Mouse (Mus musculus) midbrain, embryonic 16.5 days (tissue): ENCODE measurements around the gene Zfp428. TPM values are rescaled to one million over a fixed set of nuclear protein-coding genes. Genes with fewer than 3 reads are reported as not detected.

Source experiments
- ATAC-seq: fragments of 200-750 bp; cut with Nextera tagmentation; 2 replicates; pipeline ENCODE4 v1.8.0; 2017; ENCODE audit warnings: moderate TSS enrichment
- H3K27ac ChIP-seq: fragments of 300-500 bp; sonication (generic); 2 replicates; pipeline ENCODE4 v1.5.1; 2014; ENCODE audit warnings: mild to moderate bottlenecking, low read length, mixed read lengths
- H3K27me3 ChIP-seq: fragments of 300-500 bp; sonication (generic); 2 replicates; pipeline ENCODE4 v1.6.1; 2014; ENCODE audit warnings: low read depth, low read length, mixed read lengths; ENCODE audit not compliant: control insufficient read depth, insufficient read depth
- H3K36me3 ChIP-seq: fragments of 300-500 bp; sonication (generic); 2 replicates; pipeline ENCODE4 v1.6.1; 2014; ENCODE audit warnings: mild to moderate bottlenecking, low read length, moderate library complexity, mixed read lengths; ENCODE audit not compliant: control insufficient read depth, insufficient read depth
- H3K4me1 ChIP-seq: fragments of 300-500 bp; sonication (generic); 2 replicates; pipeline ENCODE4 v1.6.1; 2014; ENCODE audit warnings: mild to moderate bottlenecking, low read length, mixed read lengths; ENCODE audit not compliant: control insufficient read depth, insufficient read depth
- H3K4me2 ChIP-seq: fragments of 300-500 bp; sonication (generic); 2 replicates; pipeline ENCODE4 v1.6.1; 2014; ENCODE audit warnings: mild to moderate bottlenecking, low read length, mixed read lengths
- H3K4me3 ChIP-seq: fragments of 300-500 bp; sonication (generic); 2 replicates; pipeline ENCODE4 v1.5.1; 2014; ENCODE audit warnings: low read depth, mild to moderate bottlenecking, low read length, moderate library complexity, mixed read lengths
- H3K9ac ChIP-seq: fragments of 300-500 bp; sonication (generic); 2 replicates; pipeline ENCODE4 v1.6.1; 2014; ENCODE audit warnings: low read depth, low read length, mixed read lengths
- H3K9me3 ChIP-seq: fragments of 300-500 bp; sonication (generic); replicated peaks from 2 replicates; pipeline ENCODE4 v1.6.1; 2014; ENCODE audit warnings: mild to moderate bottlenecking, low read length, mixed read lengths; ENCODE audit not compliant: control insufficient read depth, poor library complexity, severe bottlenecking
- WGBS: fragments of 180-500 bp; shearing (Covaris S2); extraction: QIAGEN DNeasy Blood & Tissue Kit; methylation state at CpG from one replicate; pipeline ENCODE4 v1.1.7; 2014; 5-methylcytosine and 5-hydroxymethylcytosine counted together
- polyA plus RNA-seq: library from polyadenylated mRNA; unstranded; fragments of >200 nt; fragmentation: Nextera tagmentation; extraction: Ambion mirVana; gene quantifications from 2 replicates; pipeline ENCODE4 v1.2.1, GENCODE M21; 2015

Gene Zfp428
- polyA plus RNA-seq, 1 experiment from 2014 or later, result 327 TPM

DNA sequence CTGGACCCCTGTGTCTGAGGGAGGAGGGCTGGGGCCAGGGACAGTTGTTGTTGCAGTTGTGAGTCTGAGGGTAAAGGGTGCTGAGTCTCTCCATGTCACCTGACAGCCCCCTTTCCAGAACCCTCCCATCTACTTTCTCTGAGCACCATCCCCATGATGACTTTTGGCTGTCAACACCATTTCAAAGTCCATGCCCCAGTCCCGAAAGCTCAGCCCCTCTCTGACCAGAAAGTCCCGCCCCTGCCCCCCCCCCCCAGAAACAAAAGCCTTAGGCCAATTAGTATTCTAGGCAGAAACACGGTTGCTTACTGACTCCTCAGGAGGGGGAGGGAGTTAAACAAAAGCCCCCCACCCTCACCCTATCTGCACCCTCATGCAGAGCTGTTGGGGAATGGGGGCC is 19.4 kb upstream of the Zfp428 start:
- H3K36me3 ChIP-seq, result no peaks in the 10 kb centered on the region
- peaks cover 47% of the 10 kb centered on the region for H3K4me1 ChIP-seq
- WGBS, result 42% methylated on average over 3 of the region's 3 CpGs
- peak overlapping the region; percentile 72 for H3K9ac ChIP-seq
- no peak for ATAC-seq
- peak overlapping the region; percentile 77 for H3K27ac ChIP-seq
- H3K4me3 ChIP-seq, result no peak overlapping the region; the same call in 1 of the 2 replicates
- no peaks in the 10 kb centered on the region for H3K9me3 ChIP-seq
- H3K27me3 ChIP-seq, result no peaks in the 10 kb centered on the region
- H3K4me2 ChIP-seq, result peak overlapping the region; percentile 67; the same call in 1 of the 2 replicates

DNA sequence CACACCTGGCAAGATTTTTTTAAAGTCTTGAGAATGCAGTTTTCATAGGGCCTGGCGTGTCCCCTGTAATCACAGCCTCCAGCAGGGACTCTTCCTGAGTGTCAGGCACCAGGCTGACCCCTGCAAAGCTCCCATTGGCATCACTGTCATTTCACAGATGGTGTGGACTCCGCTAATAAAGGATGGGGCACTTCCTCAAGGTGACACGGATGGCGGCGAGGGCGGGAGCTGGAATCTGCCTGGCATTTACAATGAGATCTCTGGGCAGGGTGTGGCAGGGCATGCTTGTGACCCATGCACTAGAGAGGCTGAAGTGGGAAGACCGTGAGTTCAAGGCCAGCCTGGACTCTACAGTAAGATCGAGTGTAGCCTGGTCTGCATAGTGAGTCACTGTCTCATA is 18.5 kb upstream of the Zfp428 start:
- ATAC-seq, result no peak
- Histone ChIP-seq H3K4me2 (no peak overlapping the region), H3K27ac (no peak overlapping the region), H3K9ac (no peak overlapping the region), H3K4me3 (no peak overlapping the region), H3K4me1 (peaks cover 42% of the 10 kb centered on the region), H3K27me3 (no peaks in the 10 kb centered on the region), H3K36me3 (no peaks in the 10 kb centered on the region), H3K9me3 (no peaks in the 10 kb centered on the region)
- WGBS, result 86% methylated on average over 8 of the region's 8 CpGs

- ATAC-seq, result 0 out of 2 replicates have a peak, but pooled peaks have one; percentile 5
- Histone ChIP-seq H3K4me1 (no peaks in the 10 kb centered on the region), H3K4me2 (no peak overlapping the region), H3K9ac (no peak overlapping the region), H3K4me3 (no peak overlapping the region), H3K27ac (no peak overlapping the region), H3K9me3 (no peaks in the 10 kb centered on the region), H3K36me3 (peaks cover 16% of the 10 kb centered on the region), H3K27me3 (no peaks in the 10 kb centered on the region)
- WGBS, result 23% methylated on average over 43 of the region's 43 CpGs
Measured at GRCm38 (mm10) chr7:24499856-24500577, 6.8 kb upstream of the Zfp428 start.

- Histone ChIP-seq H3K9ac (no peak overlapping the region), H3K9me3 (no peaks in the 10 kb centered on the region), H3K4me3 (no peak overlapping the region), H3K4me2 (no peak overlapping the region), H3K27ac (no peak overlapping the region), H3K4me1 (peaks cover 7% of the 10 kb centered on the region), H3K27me3 (no peaks in the 10 kb centered on the region), H3K36me3 (peaks cover 16% of the 10 kb centered on the region)
- no peak for ATAC-seq
- 40% methylated on average over 7 of the region's 7 CpGs for WGBS
Measured at GRCm38 (mm10) chr7:24500929-24501328, 5.9 kb upstream of the Zfp428 start.

DNA sequence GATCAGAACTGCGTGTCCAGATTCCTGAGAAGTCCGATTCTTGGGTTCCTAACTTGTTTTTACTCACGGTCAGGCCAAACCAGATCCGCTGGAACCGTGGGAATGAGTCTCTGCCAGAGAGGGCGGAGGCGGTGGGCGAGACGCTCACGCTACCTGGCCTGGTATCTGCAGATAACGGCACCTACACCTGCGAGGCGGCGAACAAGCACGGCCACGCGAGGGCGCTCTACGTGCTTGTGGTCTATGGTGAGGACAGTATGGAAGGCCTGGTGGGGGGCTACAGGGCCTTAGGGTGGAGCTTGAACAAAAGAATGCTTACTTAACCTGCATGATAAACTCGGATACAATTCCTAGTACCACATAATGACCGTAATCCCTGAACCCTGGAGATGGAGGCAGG is 5.3 kb upstream of the Zfp428 start:
- H3K4me1 ChIP-seq, result peaks cover 13% of the 10 kb centered on the region
- peaks cover 16% of the 10 kb centered on the region for H3K36me3 ChIP-seq
- 57% methylated on average over 21 of the region's 21 CpGs for WGBS
- no peak overlapping the region for H3K4me2 ChIP-seq
- no peak for ATAC-seq
- no peak overlapping the region for H3K9ac ChIP-seq
- no peak overlapping the region for H3K4me3 ChIP-seq
- H3K27ac ChIP-seq, result no peak overlapping the region
- no peaks in the 10 kb centered on the region for H3K27me3 ChIP-seq
- H3K9me3 ChIP-seq, result no peaks in the 10 kb centered on the region

DNA sequence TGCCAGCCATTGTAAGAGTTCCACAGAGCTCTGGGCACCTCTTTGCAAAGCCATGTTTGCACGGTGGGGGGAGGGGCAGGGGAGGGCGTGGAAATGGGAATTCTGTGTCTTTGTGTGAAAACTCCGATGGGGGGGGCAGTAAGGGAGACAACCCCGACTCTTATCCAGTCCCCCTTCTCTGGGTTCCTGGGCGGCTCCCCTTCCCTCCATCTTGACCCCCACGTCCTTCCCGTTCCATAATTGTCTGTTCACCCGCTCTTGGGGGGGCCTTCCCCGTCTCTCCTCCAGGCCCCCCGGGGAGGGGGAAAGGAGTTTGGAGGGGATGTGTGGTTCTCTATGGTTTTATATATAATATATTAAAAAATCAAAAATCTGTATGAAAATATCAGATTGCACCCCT is 2.8 kb upstream of the Zfp428 start:
- no peaks in the 10 kb centered on the region for H3K27me3 ChIP-seq
- no peak overlapping the region for H3K4me2 ChIP-seq
- peaks cover 21% of the 10 kb centered on the region for H3K4me1 ChIP-seq
- H3K36me3 ChIP-seq, result peaks cover 16% of the 10 kb centered on the region
- no peak overlapping the region for H3K9ac ChIP-seq
- H3K4me3 ChIP-seq, result no peak overlapping the region
- ATAC-seq, result no peak
- WGBS, result 5% methylated on average over 7 of the region's 10 CpGs
- no peaks in the 10 kb centered on the region for H3K9me3 ChIP-seq
- H3K27ac ChIP-seq, result no peak overlapping the region; the same call in 1 of the 2 replicates

- peak overlapping the region; percentile 99 for H3K27ac ChIP-seq
- peaks cover 16% of the 10 kb centered on the region for H3K36me3 ChIP-seq
- no peaks in the 10 kb centered on the region for H3K27me3 ChIP-seq
- no peak overlapping the region for H3K4me2 ChIP-seq
- ATAC-seq, result no peak
- H3K9me3 ChIP-seq, result no peaks in the 10 kb centered on the region
- no peak overlapping the region for H3K4me3 ChIP-seq
- H3K4me1 ChIP-seq, result peaks cover 29% of the 10 kb centered on the region
- WGBS, result 21% methylated on average over 4 of the region's 4 CpGs
- H3K9ac ChIP-seq, result no peak overlapping the region
Measured at GRCm38 (mm10) chr7:24504868-24505267, 1.9 kb upstream of the Zfp428 start.

GRCm38 (mm10) chr7:24505447-24506064 is 1.2 kb upstream of the Zfp428 start:
- Histone ChIP-seq H3K27ac (peak overlapping the region; percentile 99), H3K36me3 (peaks cover 15% of the 10 kb centered on the region), H3K9ac (peak overlapping the region; percentile 43; the same call in 1 of the 2 replicates), H3K27me3 (no peaks in the 10 kb centered on the region), H3K4me2 (peak overlapping the region; percentile 79), H3K4me1 (peaks cover 35% of the 10 kb centered on the region), H3K4me3 (peak overlapping the region; percentile 65; the same call in 1 of the 2 replicates), H3K9me3 (no peaks in the 10 kb centered on the region)
- WGBS, result 7% methylated on average over 15 of the region's 15 CpGs
- no peak for ATAC-seq

DNA sequence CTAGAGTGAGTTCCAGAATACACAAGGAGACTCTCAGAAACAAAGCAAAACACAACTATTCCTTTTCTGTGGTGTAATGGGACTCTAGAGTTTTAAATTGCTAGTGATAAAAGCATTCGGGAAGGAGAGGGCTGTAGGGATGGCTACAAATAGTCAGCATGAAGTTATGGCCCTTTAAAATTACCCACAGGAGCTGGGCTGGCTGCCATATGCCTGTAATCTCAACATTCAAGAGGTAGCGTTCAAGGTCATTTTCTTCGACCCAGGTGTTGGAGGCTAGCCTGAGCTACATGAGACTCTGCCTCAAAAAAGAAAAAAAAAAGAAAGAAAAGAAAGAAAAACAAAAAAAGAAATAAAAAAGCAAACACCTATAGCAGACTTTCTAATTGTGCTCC is 744 bp upstream of the Zfp428 start:
- 9% methylated on average over 3 of the region's 3 CpGs for WGBS
- Histone ChIP-seq H3K9ac (peak overlapping the region; percentile 43; the same call in 1 of the 2 replicates), H3K4me3 (peak overlapping the region; percentile 65), H3K27me3 (no peaks in the 10 kb centered on the region), H3K27ac (peak overlapping the region; percentile 99), H3K36me3 (peaks cover 12% of the 10 kb centered on the region), H3K9me3 (no peaks in the 10 kb centered on the region), H3K4me2 (peak overlapping the region; percentile 79), H3K4me1 (peaks cover 37% of the 10 kb centered on the region)
- ATAC-seq, result no peak
